Mouse (Mus musculus): ENCODE data around the gene Tmprss3.

- TF ChIP-seq POLR2A (IDR thresholded peaks at IDR 0.05; ENCODE audit: control insufficient read depth, extremely low read depth, insufficient read depth, low read length, poor library complexity) (no peak), CTCF (IDR thresholded peaks at IDR 0.05; ENCODE audit: borderline replicate concordance, control insufficient read depth, extremely low read depth, insufficient read depth, low read length, poor library complexity) (no peak)
Measured at GRCm38 (mm10) chr17:31142116-31142515, 56.7 kb downstream of the Tmprss3 start.
